Mouse (Mus musculus) small intestine, adult 2 months (tissue): ENCODE results near the gene Mdfi.

Experiments
- CTCF ChIP-seq: fragments of 200-500 bp; IDR thresholded peaks from 2 replicates; pipeline ENCODE4 v1.5.1; 2012; ENCODE audit warnings: low read depth, mild to moderate bottlenecking, control low read depth, inconsistent platforms, low read length, moderate library complexity, mixed read lengths; ENCODE audit not compliant: insufficient replicate concordance, insufficient read length; ENCODE audit errors: extremely low read depth
- POLR2A ChIP-seq: fragments of 200-500 bp; IDR thresholded peaks from 2 replicates; pipeline ENCODE4 v1.6.1; 2012; ENCODE audit warnings: low read depth, mild to moderate bottlenecking, control low read depth, inconsistent platforms, low read length, moderate library complexity

DNA sequence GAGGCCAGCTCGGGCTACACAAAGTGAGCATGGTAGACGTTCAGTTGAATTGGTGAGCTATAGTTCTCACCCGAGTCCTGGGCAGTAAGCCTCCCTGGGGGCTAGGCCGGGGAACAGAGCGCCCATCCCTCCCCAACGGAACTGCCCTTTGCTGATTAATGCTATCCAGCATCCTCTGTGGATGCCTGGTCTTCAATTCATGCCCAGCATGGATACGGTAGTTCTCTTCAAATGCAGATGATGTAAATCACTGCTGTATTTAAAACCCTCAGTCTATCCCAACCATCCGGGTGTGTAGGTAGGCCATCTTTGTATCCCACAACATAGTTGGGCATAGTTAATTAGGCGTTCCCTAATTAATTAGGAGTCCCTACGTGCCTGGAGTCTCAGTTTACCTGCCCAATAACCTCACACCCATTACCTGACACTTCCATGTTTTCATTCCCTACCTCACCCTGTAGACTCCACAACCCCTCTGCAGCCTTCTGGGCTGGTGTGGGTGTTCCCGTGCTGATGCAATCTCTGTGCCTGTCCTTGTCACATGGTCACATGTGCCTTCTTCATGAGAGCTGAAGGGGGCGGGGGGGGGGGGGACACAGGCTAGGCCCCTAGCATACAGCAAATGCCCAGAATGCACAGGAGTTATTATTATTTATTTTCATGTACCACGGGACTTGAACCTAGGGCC lies 16.3 kb downstream of the Mdfi start:
- TF ChIP-seq POLR2A (no peak), CTCF (no peak)
